In genomic region chr2:152012222-152012621, GRCm38 (mm10) we compare ENCODE assay signal across 10 mouse cellular contexts. TPM values are rescaled to one million over a fixed set of nuclear protein-coding genes. Genes with fewer than 3 reads are reported as not detected.
DNase-seq lines count a peak whose midpoint lies in the region; ATAC-seq and TF ChIP-seq lines count a peak whose summit lies in the region.
"Had no signal": no experiment of that assay in that cellular context is flagged by ENCODE, and none has a peak within 500 bp of the region (broad histone marks: within the 10 kb centered on the region; RNA-seq: fewer than 3 reads in every experiment).

No protein-coding gene starts in this region.

- no peak for TF ChIP-seq CTCF in liver, postnatal 0 days (IDR thresholded peaks at IDR 0.05; ENCODE audit: low read depth)

- H3K27ac ChIP-seq in hindbrain, embryonic 13.5 days = no peak overlapping the region
- no peak overlapping the region for H3K27ac ChIP-seq in liver, postnatal 0 days (ENCODE audit: low read depth)
- H3K27ac ChIP-seq: forebrain, embryonic 13.5 days had no signal

- no peaks in the 10 kb centered on the region for H3K36me3 ChIP-seq in hindbrain, embryonic 13.5 days
- no peaks in the 10 kb centered on the region for H3K36me3 ChIP-seq in liver, postnatal 0 days (replicated peaks; ENCODE audit: insufficient read depth, low read length)

- no peaks in the 10 kb centered on the region for H3K9me3 ChIP-seq in hindbrain, embryonic 13.5 days
- no peaks in the 10 kb centered on the region for H3K9me3 ChIP-seq in liver, postnatal 0 days (ENCODE audit: low read length)
- H3K9me3 ChIP-seq: forebrain, embryonic 13.5 days had no signal

- no peak overlapping the region for H3K4me3 ChIP-seq in hindbrain, embryonic 13.5 days
- no peak overlapping the region for H3K4me3 ChIP-seq in liver, postnatal 0 days (ENCODE audit: low read depth, low read length)
- H3K4me3 ChIP-seq: forebrain, embryonic 13.5 days had no signal

- H3K9ac ChIP-seq in hindbrain, embryonic 13.5 days = no peak overlapping the region
- H3K9ac ChIP-seq in liver, postnatal 0 days (replicated peaks) = no peak overlapping the region
- H3K9ac ChIP-seq: forebrain, embryonic 13.5 days had no signal

- H3K27me3 ChIP-seq in hindbrain, embryonic 13.5 days = peaks cover 2% of the 10 kb centered on the region; the same call in 1 of the 2 replicates
- no peaks in the 10 kb centered on the region for H3K27me3 ChIP-seq in liver, postnatal 0 days (ENCODE audit: insufficient read depth, low read length)
- H3K27me3 ChIP-seq: forebrain, embryonic 13.5 days had no signal

- ATAC-seq in hindbrain, embryonic 13.5 days (ENCODE audit: low FRiP score) = 0 out of 2 replicates have a peak, but pooled peaks have one; percentile 18
- peak; percentile 23; the same call in 1 of the 2 replicates for ATAC-seq in liver, postnatal 0 days
- ATAC-seq: forebrain, embryonic 13.5 days had no signal

- peak; percentile 43 for DNase-seq in gastrocnemius, postnatal 25 days
- no peak for DNase-seq in gastrocnemius, adult 18-20 months (ENCODE audit: low spot score)
- DNase-seq in 416B (ENCODE audit: low read depth) = peak; percentile 77
- no peak for DNase-seq in liver, postnatal 0 days
- DNase-seq in adipocyte (ENCODE audit: low spot score) = no peak
- DNase-seq in thymus, postnatal 4 days = no peak
- no peak for DNase-seq in right cerebral cortex, postnatal 36 days (ENCODE audit: low spot score in 2 of 2)
- DNase-seq: layer of hippocampus, adult 9-11 months had no signal

- TF ChIP-seq EP300 in liver, postnatal 0 days (IDR thresholded peaks at IDR 0.05; ENCODE audit: low read depth) = no peak

- H3K4me2 ChIP-seq in hindbrain, embryonic 13.5 days = no peak overlapping the region
- H3K4me2 ChIP-seq in liver, postnatal 0 days (ENCODE audit: low read depth, low read length) = no peak overlapping the region
- H3K4me2 ChIP-seq: forebrain, embryonic 13.5 days had no signal

- WGBS in hindbrain, embryonic 13.5 days = 85% methylated on average over 4 of the region's 4 CpGs
- WGBS in liver, postnatal 0 days (ENCODE audit: insufficient replicate concordance) = 48% methylated on average over 4 of the region's 4 CpGs

- H3K4me1 ChIP-seq in hindbrain, embryonic 13.5 days (replicated peaks) = 0 out of 2 replicates have a peak, but pooled peaks cover 5% of the 10 kb centered on the region
- peaks cover 6% of the 10 kb centered on the region; the same call in 1 of the 2 replicates for H3K4me1 ChIP-seq in liver, postnatal 0 days (ENCODE audit: insufficient read depth)

RNA-seq across cellular contexts. Expression of gene Slc52a3, which starts 15.9 kb away (rescaled TPM):
- total RNA-seq in gastrocnemius, postnatal 25 days (2021) = under 1 TPM; 0.94 to 1.00 TPM
- 1 to 10 TPM in 1 of 2 experiments, under 1 TPM in 1; 0.94 to 1.3 TPM for total RNA-seq in gastrocnemius, adult 18-20 months (2021)
- polyA plus RNA-seq in hindbrain, embryonic 13.5 days (2015; fragmentation: Nextera tagmentation; extraction: Ambion mirVana) = 0.55 and 1.2 TPM in 2 replicates
- 0.43 and 0.53 TPM in 2 replicates for polyA plus RNA-seq in liver, postnatal 0 days (2015; fragmentation: Nextera tagmentation; extraction: Ambion mirVana)

RNA-seq across cellular contexts. Expression of gene Fam110a, which starts 32.2 kb away (rescaled TPM):
- 1 to 10 TPM; 2.2 to 2.9 TPM for total RNA-seq in gastrocnemius, postnatal 25 days (2021)
- total RNA-seq in gastrocnemius, adult 18-20 months (2021) = 1 to 10 TPM; 1.8 to 2.1 TPM
- polyA plus RNA-seq in hindbrain, embryonic 13.5 days (2015; fragmentation: Nextera tagmentation; extraction: Ambion mirVana) = 68.1 and 71.4 TPM in 2 replicates
- 6.3 and 7.3 TPM in 2 replicates for polyA plus RNA-seq in liver, postnatal 0 days (2015; fragmentation: Nextera tagmentation; extraction: Ambion mirVana)

Comparison
In these comparisons a context has a peak if more than half of its experiments do, and no peak if none do; other contexts are left out.
1. DNase-seq: peak in gastrocnemius, postnatal 25 days (single experiment) and 416B (single experiment); none in gastrocnemius, adult 18-20 months (single experiment), liver, postnatal 0 days (single experiment), adipocyte (single experiment), thymus, postnatal 4 days (single experiment) and right cerebral cortex, postnatal 36 days (0 of 2).